In the genomic region with DNA sequence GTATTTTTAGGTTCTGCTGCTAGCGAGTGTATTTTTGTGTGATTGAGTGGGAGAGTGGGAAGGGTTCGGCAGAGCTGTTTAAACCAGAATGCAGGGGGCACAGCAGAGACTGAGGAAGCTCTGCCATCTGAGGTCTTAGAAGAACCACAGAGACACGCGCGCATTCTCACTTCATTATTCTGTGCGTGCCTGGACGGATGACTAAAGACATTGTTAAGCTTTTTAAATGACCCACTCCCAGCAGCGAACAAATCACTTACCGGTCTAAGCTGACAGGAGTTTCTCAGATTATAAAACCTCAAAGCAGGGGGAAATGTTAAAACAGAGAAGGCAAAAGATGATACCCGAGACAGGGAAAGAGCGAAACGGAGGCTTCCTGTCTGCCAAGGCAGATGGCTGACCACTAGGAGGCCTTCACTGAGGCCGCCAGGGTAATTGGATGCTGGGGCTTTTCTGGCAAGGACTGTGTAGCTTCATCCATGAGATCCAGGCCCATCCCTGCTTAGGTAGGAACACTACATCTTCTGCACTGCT, we compare ENCODE assay signal across 8 mouse cellular contexts.
DNase-seq lines count a peak whose midpoint lies in the region; ATAC-seq and TF ChIP-seq lines count a peak whose summit lies in the region.

No protein-coding gene starts in this region.

- H3K4me2 ChIP-seq in forebrain, embryonic 14.5 days (ENCODE audit: low read length), result peak overlapping the region; percentile 43
- peak overlapping the region; percentile 28 for H3K4me2 ChIP-seq in hindbrain, embryonic 14.5 days (replicated peaks)
- H3K4me2 ChIP-seq in midbrain, postnatal 0 days (ENCODE audit: low read depth, low read length, poor library complexity, severe bottlenecking), result peak overlapping the region; percentile 30; the same call in 1 of the 2 replicates

- H3K4me1 ChIP-seq in forebrain, embryonic 14.5 days (ENCODE audit: control insufficient read depth, insufficient read depth, low read length), result peaks cover 13% of the 10 kb centered on the region
- H3K4me1 ChIP-seq in hindbrain, embryonic 14.5 days (replicated peaks; ENCODE audit: control insufficient read depth, insufficient read depth, low read length), result 0 out of 2 replicates have a peak, but pooled peaks cover 5% of the 10 kb centered on the region
- H3K4me1 ChIP-seq in midbrain, postnatal 0 days (ENCODE audit: insufficient read depth, low read length), result peaks cover 7% of the 10 kb centered on the region; the same call in 1 of the 2 replicates

- WGBS in forebrain, embryonic 14.5 days, result 9% methylated on average over 13 of the region's 13 CpGs
- 10% methylated on average over 13 of the region's 13 CpGs for WGBS in hindbrain, embryonic 14.5 days
- WGBS in midbrain, postnatal 0 days, result 10% methylated on average over 13 of the region's 13 CpGs

- H3K27me3 ChIP-seq in forebrain, embryonic 14.5 days (replicated peaks; ENCODE audit: control insufficient read depth, insufficient read depth, low read length), result no peaks in the 10 kb centered on the region
- H3K27me3 ChIP-seq in hindbrain, embryonic 14.5 days (ENCODE audit: control insufficient read depth, insufficient read depth, low read length), result no peaks in the 10 kb centered on the region
- no peaks in the 10 kb centered on the region for H3K27me3 ChIP-seq in midbrain, postnatal 0 days (ENCODE audit: insufficient read depth, low read length)

- no peaks in the 10 kb centered on the region for H3K9me3 ChIP-seq in forebrain, embryonic 14.5 days (replicated peaks; ENCODE audit: control insufficient read depth, low read length)
- no peaks in the 10 kb centered on the region for H3K9me3 ChIP-seq in hindbrain, embryonic 14.5 days (ENCODE audit: control insufficient read depth, low read length)
- H3K9me3 ChIP-seq in midbrain, postnatal 0 days (ENCODE audit: low read length), result no peaks in the 10 kb centered on the region

- peak overlapping the region; percentile 52; the same call in 1 of the 2 replicates for H3K27ac ChIP-seq in forebrain, embryonic 14.5 days (ENCODE audit: low read depth, low read length)
- peak overlapping the region; percentile 44 for H3K27ac ChIP-seq in hindbrain, embryonic 14.5 days
- 0 out of 2 replicates have a peak overlapping the region, but pooled peaks have one; percentile 26 for H3K27ac ChIP-seq in midbrain, postnatal 0 days (ENCODE audit: low read depth, low read length)

- no peaks in the 10 kb centered on the region for H3K36me3 ChIP-seq in forebrain, embryonic 14.5 days (ENCODE audit: control insufficient read depth, insufficient read depth, low read length)
- no peaks in the 10 kb centered on the region for H3K36me3 ChIP-seq in hindbrain, embryonic 14.5 days (replicated peaks; ENCODE audit: control insufficient read depth, insufficient read depth)
- H3K36me3 ChIP-seq in midbrain, postnatal 0 days (ENCODE audit: insufficient read depth, low read length), result no peaks in the 10 kb centered on the region

- H3K9ac ChIP-seq in forebrain, embryonic 14.5 days (ENCODE audit: low read length), result peak overlapping the region; percentile 43; the same call in 1 of the 2 replicates
- no peak overlapping the region for H3K9ac ChIP-seq in hindbrain, embryonic 14.5 days
- H3K9ac ChIP-seq in midbrain, postnatal 0 days (replicated peaks; ENCODE audit: low read length, poor library complexity, severe bottlenecking), result no peak overlapping the region

- ATAC-seq in forebrain, embryonic 14.5 days, result peak; percentile 75; the same call in 1 of the 2 replicates
- ATAC-seq in hindbrain, embryonic 14.5 days (ENCODE audit: low FRiP score), result peak; percentile 51; the same call in 1 of the 2 replicates
- ATAC-seq in midbrain, postnatal 0 days (ENCODE audit: low FRiP score), result peak; percentile 41; the same call in 1 of the 2 replicates
- no peak for ATAC-seq in erythroblast, adult 5-6 weeks (replicated peaks; ENCODE audit: low FRiP score, poor library complexity, severe bottlenecking)

- intact Hi-C loops in left cerebral cortex, postnatal 25 days (cut with DNase I), result loop anchor here (2.0 kb wide), 2 partner anchors 57 to 67 kb away; a partner anchor contains a TSS

- H3K4me3 ChIP-seq in forebrain, embryonic 14.5 days (ENCODE audit: low read depth, low read length), result no peak overlapping the region
- no peak overlapping the region for H3K4me3 ChIP-seq in hindbrain, embryonic 14.5 days (replicated peaks; ENCODE audit: low read length)
- no peak overlapping the region for H3K4me3 ChIP-seq in midbrain, postnatal 0 days (ENCODE audit: low read depth, low read length)

- peak; percentile 11 for DNase-seq in 3T3-L1 (ENCODE audit: low read depth, low spot score)
- peak; percentile 70 for DNase-seq in cerebellum, adult 11 months
- peak; percentile 69 for DNase-seq in forebrain, embryonic 14.5 days (ENCODE audit: low spot score)
- DNase-seq in hindbrain, embryonic 14.5 days (ENCODE audit: low spot score), result peak; percentile 60
- peak; percentile 64 to 93 for DNase-seq in left cerebral cortex, postnatal 25 days (ENCODE audit: low spot score in 2 of 2)
- peak; percentile 85 for DNase-seq in midbrain, postnatal 0 days (ENCODE audit: low spot score)
- DNase-seq in testis, postnatal 14 days (ENCODE audit: low spot score), result no peak

- peak; percentile 63 for TF ChIP-seq CTCF in midbrain, postnatal 0 days (IDR thresholded peaks at IDR 0.05)
